Mouse (Mus musculus) bone marrow, adult 2 months (tissue): Measurements from ENCODE around the gene Cep41. TPM values are rescaled to one million over a fixed set of nuclear protein-coding genes. Genes with fewer than 3 reads are reported as not detected.
A peak's percentile ranks its signal among the peaks of the same experiment; 100 is the strongest.

Experiments
- H3K27ac ChIP-seq: fragments of 200-500 bp; 2 replicates; pipeline ENCODE4 v1.5.1; 2012; ENCODE audit warnings: low read depth, mild to moderate bottlenecking, control low read depth, inconsistent platforms, low read length; ENCODE audit not compliant: control insufficient read depth, poor library complexity, insufficient read depth
- H3K4me1 ChIP-seq: fragments of 200-500 bp; 2 replicates; pipeline ENCODE4 v1.6.1; 2011; ENCODE audit warnings: low read length; ENCODE audit not compliant: control insufficient read depth, insufficient read depth
- H3K4me3 ChIP-seq: fragments of 200-500 bp; replicated peaks from 2 replicates; pipeline ENCODE3; 2011; ENCODE audit warnings: mild to moderate bottlenecking, low read depth, low read length, control low read depth; ENCODE audit not compliant: control insufficient read depth
- CTCF ChIP-seq: fragments of 200-500 bp; IDR thresholded peaks from 2 replicates; pipeline ENCODE4 v1.5.1; 2011; ENCODE audit warnings: low read length, control low read depth; ENCODE audit not compliant: control insufficient read depth, insufficient read depth
- POLR2A ChIP-seq: fragments of 200-500 bp; IDR thresholded peaks from 2 replicates; pipeline ENCODE4 v1.6.1; 2011; ENCODE audit warnings: low read depth, mild to moderate bottlenecking, control low read depth, low read length, borderline replicate concordance; ENCODE audit not compliant: control insufficient read depth
- WGBS: fragments of 180-500 bp; shearing (Covaris S2); methylation state at CpG from one replicate; pipeline ENCODE4 v1.1.7; 2018; 5-methylcytosine and 5-hydroxymethylcytosine counted together
- polyA plus RNA-seq: library from polyadenylated mRNA; stranded (reverse); fragments of >200 nt; gene quantifications from 2 replicates; pipeline ENCODE4 v1.2.4, GENCODE M21; 2011; ENCODE audit warnings: low replicate concordance; ENCODE audit not compliant: missing spikeins, insufficient read depth, insufficient read length

The Cep41 gene
- polyA plus RNA-seq, result 5.4 and 6.5 TPM in 2 replicates

GRCm38 (mm10) chr6:30693350-30693991 lies at the start of gene Cep41:
Gene Cep41, minus strand, starts transcription at chr6:30693749.
- TF ChIP-seq CTCF, result no peak
- TF ChIP-seq POLR2A, result peak; percentile 39; the same call in 1 of the 2 replicates
- Histone ChIP-seq H3K27ac (peak within 1 kb of the TSS; percentile 78), H3K4me1 (no peaks in the 10 kb centered on the region; the same call in 1 of the 2 replicates), H3K4me3 (peak within 1 kb of the TSS; percentile 98)
- 1% methylated on average over 52 of the region's 52 CpGs for WGBS

GRCm38 (mm10) chr6:30739177-30739747 lies 45.7 kb upstream of the Cep41 start:
- 48% methylated on average over 10 of the region's 10 CpGs for WGBS
- no peak overlapping the region for H3K4me3 ChIP-seq

GRCm38 (mm10) chr6:30738464-30739006 lies 45.0 kb upstream of the Cep41 start:
- Histone ChIP-seq H3K4me3 (no peak overlapping the region), H3K4me1 (no peaks in the 10 kb centered on the region), H3K27ac (no peak overlapping the region)
- 46% methylated on average over 20 of the region's 20 CpGs for WGBS
- TF ChIP-seq POLR2A (no peak), CTCF (no peak)

More at GRCm38 (mm10) chr6:30739177-30739747, 45.7 kb upstream of the Cep41 start:
- H3K27ac ChIP-seq, result no peak overlapping the region
- TF ChIP-seq POLR2A, result no peak
- TF ChIP-seq CTCF, result no peak
- no peaks in the 10 kb centered on the region for H3K4me1 ChIP-seq

- H3K4me3 ChIP-seq, result no peak overlapping the region
- 62% methylated on average over 64 of the region's 66 CpGs for WGBS
- H3K4me1 ChIP-seq, result no peaks in the 10 kb centered on the region
- TF ChIP-seq CTCF, result no peak
- TF ChIP-seq POLR2A, result no peak
- H3K27ac ChIP-seq, result no peak overlapping the region
Observed at GRCm38 (mm10) chr6:30737548-30738463, 44.3 kb upstream of the Cep41 start.

GRCm38 (mm10) chr6:30736864-30737547 lies 43.5 kb upstream of the Cep41 start:
- Histone ChIP-seq H3K27ac (no peak overlapping the region), H3K4me3 (no peak overlapping the region), H3K4me1 (no peaks in the 10 kb centered on the region)
- WGBS, result 55% methylated on average over 29 of the region's 29 CpGs
- no peak for TF ChIP-seq POLR2A
- TF ChIP-seq CTCF, result peak; percentile 30; the same call in 1 of the 2 replicates

- 43% methylated on average over 13 of the region's 13 CpGs for WGBS
- no peak overlapping the region for H3K27ac ChIP-seq
- no peak overlapping the region for H3K4me3 ChIP-seq
- no peak for TF ChIP-seq CTCF
- TF ChIP-seq POLR2A, result no peak
- H3K4me1 ChIP-seq, result no peaks in the 10 kb centered on the region
Observed at GRCm38 (mm10) chr6:30736372-30736762, 42.8 kb upstream of the Cep41 start.

GRCm38 (mm10) chr6:30735728-30736371 lies 42.3 kb upstream of the Cep41 start:
- 44% methylated on average over 15 of the region's 15 CpGs for WGBS
- no peak for TF ChIP-seq CTCF
- no peak for TF ChIP-seq POLR2A
- Histone ChIP-seq H3K4me1 (no peaks in the 10 kb centered on the region), H3K4me3 (no peak overlapping the region), H3K27ac (no peak overlapping the region)
